Comparison of ENCODE assay signal across 26 mouse cellular contexts in genomic region chr11:61430034-61430433, GRCm38 (mm10). TPM values are rescaled to one million over a fixed set of nuclear protein-coding genes. Genes with fewer than 3 reads are reported as not detected.
DNase-seq lines count a peak whose midpoint lies in the region; ATAC-seq and TF ChIP-seq lines count a peak whose summit lies in the region.
"Had no signal": no experiment of that assay in that cellular context is flagged by ENCODE, and none has a peak within 500 bp of the region (broad histone marks: within the 10 kb centered on the region; RNA-seq: fewer than 3 reads in every experiment).

No protein-coding gene starts in this region.

- DNase-seq in frontal cortex, postnatal 14 days (ENCODE audit: low spot score in 2 of 2) = no peak
- peak; percentile 73 for DNase-seq in midbrain, embryonic 11.5 days (ENCODE audit: low spot score, missing footprints)
- DNase-seq in midbrain, postnatal 0 days (ENCODE audit: low spot score) = no peak
- no peak for DNase-seq in spleen, adult 18-20 months
- DNase-seq: adrenal gland, adult 8-10 months; adrenal gland, postnatal 14 days; adrenal gland, postnatal 36 days; B cell, adult 2 months; cerebellum, adult 11 months; cerebellum, adult 18-20 months; cerebellum, adult 8-10 months; cerebellum, adult 9-11 months; cerebellum, postnatal 14 days; cerebellum, postnatal 36 days; forebrain, postnatal 0 days had no signal

- 51% methylated on average over 3 of the region's 3 CpGs for WGBS in midbrain, embryonic 11.5 days
- 43% methylated on average over 3 of the region's 3 CpGs for WGBS in midbrain, postnatal 0 days

- ATAC-seq in frontal cortex, adult (ENCODE audit: low TSS enrichment) = peak; percentile 68; the same call in 1 of the 2 replicates
- ATAC-seq in midbrain, embryonic 11.5 days (ENCODE audit: low FRiP score) = no peak
- ATAC-seq in midbrain, postnatal 0 days (ENCODE audit: low FRiP score) = no peak
- ATAC-seq: activated CD4-positive, CD25-positive, alpha-beta regulatory T cell, adult 4 months; CD4-positive, CD25-positive, alpha-beta regulatory T cell, adult 4 months; forebrain, embryonic 13.5 days; forebrain, embryonic 15.5 days; forebrain, postnatal 0 days; Patski had no signal

- no peak for TF ChIP-seq CTCF in midbrain, postnatal 0 days (IDR thresholded peaks at IDR 0.05)

- no peaks in the 10 kb centered on the region for H3K9me3 ChIP-seq in midbrain, embryonic 11.5 days (ENCODE audit: control insufficient read depth, low read length)
- H3K9me3 ChIP-seq in midbrain, postnatal 0 days (ENCODE audit: low read length) = no peaks in the 10 kb centered on the region
- H3K9me3 ChIP-seq: embryonic facial prominence, embryonic 10.5 days; embryonic facial prominence, embryonic 12.5 days; forebrain, embryonic 13.5 days; forebrain, embryonic 15.5 days; G1E had no signal

- no peak overlapping the region for H3K27ac ChIP-seq in midbrain, embryonic 11.5 days (ENCODE audit: low read depth, low read length)
- H3K27ac ChIP-seq in midbrain, postnatal 0 days (ENCODE audit: low read depth, low read length) = no peak overlapping the region
- H3K27ac ChIP-seq: embryonic facial prominence, embryonic 10.5 days; embryonic facial prominence, embryonic 12.5 days; forebrain, embryonic 13.5 days; forebrain, embryonic 15.5 days had no signal

- H3K9ac ChIP-seq in midbrain, embryonic 11.5 days (ENCODE audit: low read length) = no peak overlapping the region
- H3K9ac ChIP-seq in midbrain, postnatal 0 days (replicated peaks; ENCODE audit: low read length, poor library complexity, severe bottlenecking) = no peak overlapping the region
- H3K9ac ChIP-seq: embryonic facial prominence, embryonic 12.5 days; forebrain, embryonic 13.5 days; forebrain, embryonic 15.5 days; forebrain, postnatal 0 days had no signal

- no peaks in the 10 kb centered on the region for H3K4me1 ChIP-seq in midbrain, embryonic 11.5 days (ENCODE audit: control insufficient read depth, insufficient read depth, low read length)
- H3K4me1 ChIP-seq in midbrain, postnatal 0 days (ENCODE audit: insufficient read depth, low read length) = no peaks in the 10 kb centered on the region
- H3K4me1 ChIP-seq: embryonic facial prominence, embryonic 12.5 days had no signal

- no peaks in the 10 kb centered on the region for H3K27me3 ChIP-seq in midbrain, embryonic 11.5 days (ENCODE audit: control insufficient read depth, insufficient read depth, low read length)
- no peaks in the 10 kb centered on the region for H3K27me3 ChIP-seq in midbrain, postnatal 0 days (ENCODE audit: insufficient read depth, low read length)
- H3K27me3 ChIP-seq: embryonic facial prominence, embryonic 12.5 days; forebrain, embryonic 13.5 days; forebrain, embryonic 15.5 days had no signal

- no peaks in the 10 kb centered on the region for H3K36me3 ChIP-seq in midbrain, embryonic 11.5 days (ENCODE audit: control insufficient read depth, insufficient read depth, low read length)
- no peaks in the 10 kb centered on the region for H3K36me3 ChIP-seq in midbrain, postnatal 0 days (ENCODE audit: insufficient read depth, low read length)
- H3K36me3 ChIP-seq: embryonic facial prominence, embryonic 10.5 days; embryonic facial prominence, embryonic 12.5 days; forebrain, embryonic 15.5 days; G1E had no signal

- H3K4me2 ChIP-seq in midbrain, embryonic 11.5 days = no peak overlapping the region
- no peak overlapping the region for H3K4me2 ChIP-seq in midbrain, postnatal 0 days (ENCODE audit: low read depth, low read length, poor library complexity, severe bottlenecking)
- H3K4me2 ChIP-seq: embryonic facial prominence, embryonic 12.5 days; forebrain, embryonic 13.5 days; forebrain, embryonic 15.5 days had no signal

- H3K4me3 ChIP-seq in midbrain, embryonic 11.5 days (ENCODE audit: low read depth, low read length) = no peak overlapping the region
- no peak overlapping the region for H3K4me3 ChIP-seq in midbrain, postnatal 0 days (ENCODE audit: low read depth, low read length)
- H3K4me3 ChIP-seq: embryonic facial prominence, embryonic 10.5 days; embryonic facial prominence, embryonic 12.5 days; forebrain, embryonic 13.5 days; forebrain, embryonic 15.5 days had no signal

RNA-seq across cellular contexts. Expression of gene Rnf112, which starts 23.9 kb away (rescaled TPM):
- polyA plus RNA-seq in midbrain, embryonic 11.5 days (2014; fragmentation: Nextera tagmentation; extraction: Ambion mirVana) = 0.40 and 0.51 TPM in 2 replicates
- total RNA-seq in midbrain, postnatal 0 days (2014; rRNA removed) = 75.6 and 86.9 TPM in 2 replicates
- polyA plus RNA-seq in midbrain, postnatal 0 days (2015; fragmentation: Nextera tagmentation; extraction: Ambion mirVana) = 35.7 and 36.2 TPM in 2 replicates
- total RNA-seq: CH12.LX; common myeloid progenitor, adult 5-6 weeks had no signal
- polyA plus RNA-seq: activated CD4-positive, CD25-positive, alpha-beta regulatory T cell, adult 4 months; CD4-positive, CD25-positive, alpha-beta regulatory T cell, adult 4 months; G1E; Patski had no signal

RNA-seq across cellular contexts. Expression of gene Slc47a1, which starts 51.9 kb away (rescaled TPM):
- polyA plus RNA-seq in midbrain, embryonic 11.5 days (2014; fragmentation: Nextera tagmentation; extraction: Ambion mirVana) = 0.16 TPM in 1 of 2 replicates, not detected in the other
- total RNA-seq in midbrain, postnatal 0 days (2014; rRNA removed) = 3.0 and 4.9 TPM in 2 replicates
- polyA plus RNA-seq in midbrain, postnatal 0 days (2015; fragmentation: Nextera tagmentation; extraction: Ambion mirVana) = 2.7 TPM in 2 replicates
- total RNA-seq: common myeloid progenitor, adult 5-6 weeks had no signal
- polyA plus RNA-seq: activated CD4-positive, CD25-positive, alpha-beta regulatory T cell, adult 4 months; CD4-positive, CD25-positive, alpha-beta regulatory T cell, adult 4 months; forebrain, embryonic 13.5 days; G1E had no signal

RNA-seq across cellular contexts. Expression of gene Mfap4, which starts 55.2 kb away (rescaled TPM):
- polyA plus RNA-seq in midbrain, embryonic 11.5 days (2014; fragmentation: Nextera tagmentation; extraction: Ambion mirVana) = 69.8 and 78.9 TPM in 2 replicates
- total RNA-seq in midbrain, postnatal 0 days (2014; rRNA removed) = 10.1 and 22.8 TPM in 2 replicates
- 14.1 and 16.4 TPM in 2 replicates for polyA plus RNA-seq in midbrain, postnatal 0 days (2015; fragmentation: Nextera tagmentation; extraction: Ambion mirVana)
- total RNA-seq: CH12.LX; common myeloid progenitor, adult 5-6 weeks had no signal
- polyA plus RNA-seq: activated CD4-positive, CD25-positive, alpha-beta regulatory T cell, adult 4 months; CD4-positive, CD25-positive, alpha-beta regulatory T cell, adult 4 months; G1E; Patski had no signal

Comparison
In these comparisons a context has a peak if more than half of its experiments do, and no peak if none do; other contexts are left out.
1. RNA of gene Rnf112, which starts 23.9 kb away (polyA plus RNA-seq): 35.7 to 36.2 TPM in midbrain, postnatal 0 days; 0.40 to 0.51 TPM in midbrain, embryonic 11.5 days; every median in the first group is over 10 times any median in the second.